Mouse (Mus musculus) adrenal gland, adult 18-20 months (tissue): ENCODE measurements at regions not wholly inside any gene's neighbourhood (a gene's known extent, or its start where the extent isn't known, plus 50 kb on each side); places are given as distances from the start of the nearest gene placed in this dataset.
"Not testable (repeated sequence)": the region's sequence is repeated elsewhere in the genome, so short reads cannot be mapped to it uniquely, and the experiment has no call there.

ENCODE experiments used
- DNase-seq, 2 experiments: peaks; one replicate each; pipeline ENCODE4 v3.0.0; 2021 to 2022; ENCODE audit warnings: low spot score in 2 of 2

DNA sequence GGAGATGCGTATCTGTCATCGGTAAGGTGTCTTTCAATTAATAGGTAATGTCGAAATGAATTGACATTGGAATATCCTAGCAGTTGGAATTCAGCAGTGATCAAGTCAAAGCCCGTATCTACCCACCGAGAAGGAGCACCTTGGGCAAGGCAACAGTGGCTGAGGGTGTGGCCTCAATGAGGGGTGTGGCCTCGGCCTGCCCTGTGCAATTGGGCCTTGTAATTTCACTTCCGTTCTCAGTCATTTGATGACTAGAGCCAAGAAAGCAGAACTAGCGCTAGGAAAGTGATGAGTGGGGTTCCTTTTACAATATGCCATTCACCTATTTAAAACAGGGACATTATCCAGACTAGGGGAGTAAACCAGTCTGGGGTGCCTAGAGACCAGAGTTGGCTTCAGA lies 77.6 kb downstream of the Elovl4 start:
- DNase-seq = no peak

DNA sequence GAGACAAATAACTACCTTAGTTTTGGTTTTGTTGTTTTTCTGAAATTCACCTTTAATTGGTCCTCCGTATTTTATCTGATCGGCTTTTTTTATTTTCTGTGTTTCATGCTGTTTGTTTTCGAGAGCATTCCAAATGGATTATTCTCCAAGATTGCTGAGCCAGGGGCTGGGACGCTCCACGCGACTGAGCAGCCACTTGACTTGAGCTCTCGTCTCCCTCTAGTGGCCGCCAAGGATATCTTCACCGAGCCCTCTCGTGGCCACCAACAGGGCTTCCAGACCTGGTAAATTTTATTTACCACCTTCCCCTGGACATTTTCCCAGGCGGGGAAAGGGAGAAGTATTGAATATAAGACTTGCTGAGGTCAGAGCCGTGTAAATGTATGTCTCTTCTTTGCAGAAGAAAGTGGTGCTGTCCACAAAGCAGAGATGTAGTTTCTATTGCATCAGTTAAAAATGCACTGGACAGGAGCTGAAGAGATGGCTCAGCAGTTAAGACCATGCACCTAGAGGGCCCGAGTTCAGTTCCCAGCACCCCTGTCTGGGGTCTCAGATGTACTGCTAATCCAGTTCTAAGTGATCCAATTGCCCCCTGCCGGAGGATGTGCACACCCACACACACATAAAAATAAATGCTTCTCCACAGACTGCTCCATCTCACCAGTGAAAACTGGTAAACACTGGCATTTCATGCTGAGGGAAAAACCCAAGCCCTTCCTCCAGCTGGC lies 78.5 kb downstream of the Elovl4 start:
- DNase-seq = peak; percentile 56

GRCm38 (mm10) chr9:83726979-83727378 lies 79.1 kb downstream of the Elovl4 start:
- no peak for DNase-seq

GRCm38 (mm10) chr9:83726105-83726504 lies 80.0 kb downstream of the Elovl4 start:
- peak in 1 of 2 experiments; percentile 28 for DNase-seq

GRCm38 (mm10) chr9:83725545-83725944 lies 80.5 kb downstream of the Elovl4 start:
- DNase-seq = no peak

- no peak for DNase-seq
These were observed 85.1 kb downstream of the Elovl4 start for GRCm38 (mm10) chr9:83720982-83721381.

DNA sequence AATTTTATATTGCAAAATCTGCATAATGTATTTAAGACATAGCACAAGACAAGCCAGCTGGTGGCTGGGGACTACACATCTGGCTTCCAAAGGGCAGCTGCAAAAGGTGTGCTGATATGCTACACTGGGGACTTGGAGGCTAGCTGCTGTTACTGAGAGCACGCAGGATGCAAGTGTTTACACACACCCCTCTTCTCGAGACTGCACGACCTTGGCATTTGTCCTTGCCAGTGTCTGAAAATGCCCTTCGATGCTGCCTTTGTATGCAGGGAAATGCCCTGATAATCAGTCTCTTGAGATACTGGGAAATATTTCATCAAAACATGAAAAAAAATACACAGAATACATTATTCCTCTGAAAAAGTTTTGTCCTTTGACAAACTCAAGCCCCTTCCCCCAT lies 86.3 kb downstream of the Elovl4 start:
- no peak for DNase-seq

GRCm38 (mm10) chr9:83718084-83718483 lies 88.0 kb downstream of the Elovl4 start:
- not testable (repeated sequence) for DNase-seq

DNA sequence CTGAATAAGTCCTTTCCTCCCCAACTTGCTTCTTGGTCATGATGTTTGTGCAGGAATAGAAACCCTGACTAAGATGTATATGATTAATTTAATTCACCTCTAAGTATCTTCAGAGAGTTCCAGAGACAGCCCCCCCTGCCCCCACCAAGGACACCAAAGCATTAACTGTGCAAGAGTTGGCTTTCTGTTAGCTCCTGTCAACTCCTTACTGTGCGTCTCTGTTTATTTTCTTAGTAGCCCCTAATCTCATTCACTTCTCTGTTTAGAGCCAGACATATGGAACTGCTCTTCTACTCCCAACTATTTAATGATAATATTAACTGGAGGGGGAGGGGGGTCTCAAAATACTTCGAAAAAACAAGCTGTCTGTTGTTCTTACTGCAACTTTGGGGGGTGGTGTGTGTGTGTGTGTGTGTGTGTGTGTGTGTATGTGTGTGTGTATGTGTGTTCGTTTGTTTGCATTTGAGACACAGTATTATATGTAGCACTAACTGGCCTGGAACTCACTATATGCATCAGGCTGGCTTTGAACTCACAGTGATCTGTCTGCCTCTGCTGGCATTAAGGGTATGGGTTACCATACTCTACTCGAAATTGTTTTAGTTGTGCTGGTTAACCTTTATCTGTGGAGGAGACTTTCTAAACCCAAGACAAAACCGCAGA lies 89.8 kb downstream of the Elovl4 start:
- DNase-seq = no peak

DNA sequence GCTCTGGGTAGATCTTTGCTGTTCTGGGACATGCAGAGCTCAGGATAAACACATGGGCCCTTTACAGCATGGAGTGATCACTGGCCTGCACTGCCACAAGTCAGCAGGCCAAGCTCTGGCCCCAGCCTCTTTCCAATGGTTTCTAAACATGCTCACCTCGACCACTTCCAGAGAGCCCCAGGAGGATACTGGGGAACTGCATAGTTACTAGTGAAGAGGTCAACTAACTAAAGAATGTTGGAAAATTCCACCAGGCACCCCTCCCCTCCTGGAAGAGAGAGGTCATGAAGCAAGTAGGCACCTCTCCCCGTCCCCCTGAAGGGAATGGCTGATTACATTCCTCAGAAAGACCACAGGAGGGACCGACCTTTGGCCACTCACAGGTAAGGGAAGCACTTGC lies 98.7 kb downstream of the Elovl4 start:
- DNase-seq = no peak

DNA sequence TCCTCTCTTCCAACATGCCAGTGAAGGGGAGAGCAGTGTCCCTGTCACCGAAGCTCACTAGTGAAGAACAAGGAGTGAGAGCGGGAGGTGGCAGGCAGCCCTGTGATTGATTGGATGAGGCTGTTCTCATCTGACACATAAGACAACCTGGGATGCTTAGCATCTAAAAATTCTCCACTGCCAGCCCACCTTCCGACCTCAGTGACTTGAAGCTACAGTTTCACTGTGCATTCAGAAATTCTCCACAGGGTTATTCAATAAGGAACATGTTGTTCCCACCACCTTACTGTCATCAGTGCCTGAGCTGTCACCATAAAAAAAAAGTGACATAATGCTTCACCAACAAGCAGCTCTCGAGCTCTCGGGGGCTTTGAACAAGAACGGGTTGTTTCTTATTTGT lies 100.0 kb downstream of the Elovl4 start:
- DNase-seq = no peak

- no peak for DNase-seq
These were observed 101.9 kb downstream of the Elovl4 start for GRCm38 (mm10) chr9:83704186-83704585.

DNA sequence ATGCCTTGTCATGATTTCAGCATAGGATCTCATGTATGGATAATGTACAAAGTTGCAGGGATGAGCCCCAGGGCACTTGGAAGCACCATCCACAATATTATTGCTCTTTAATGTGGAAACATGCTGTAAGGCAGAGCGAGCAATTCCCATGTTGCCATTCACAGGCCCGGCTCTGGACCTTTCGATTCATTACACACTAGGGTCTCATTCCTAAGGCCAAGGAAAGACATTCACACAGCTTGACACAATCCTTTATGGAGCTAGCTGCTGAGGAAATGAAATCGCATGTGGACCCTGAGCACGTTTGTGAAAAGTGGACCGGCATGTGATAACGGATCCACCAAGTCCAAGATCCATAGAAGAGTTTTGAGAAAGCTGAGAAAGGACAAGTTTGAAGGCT lies 105.2 kb downstream of the Elovl4 start:
- DNase-seq = no peak

DNA sequence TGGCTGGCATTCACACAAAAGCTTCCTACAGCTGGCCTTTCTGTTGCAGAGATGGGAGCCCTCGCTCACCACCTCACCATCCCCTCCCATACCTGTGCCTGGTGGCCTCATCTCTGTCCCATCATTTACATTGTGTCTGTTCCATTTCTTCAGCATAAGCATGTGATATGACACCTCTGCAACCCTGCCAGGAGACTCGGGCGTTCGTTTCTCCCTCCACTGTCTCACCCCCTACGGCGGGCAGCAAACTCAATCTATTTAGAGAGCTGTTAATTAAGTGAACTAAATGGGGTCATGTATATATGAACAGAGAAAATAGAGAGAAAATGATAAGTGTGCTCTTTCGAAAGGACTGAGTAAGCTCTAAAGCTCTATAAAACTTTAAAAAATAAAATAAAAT lies 106.0 kb downstream of the Elovl4 start:
- no peak for DNase-seq

GRCm38 (mm10) chr9:83691332-83692198 lies 114.5 kb downstream of the Elovl4 start:
- DNase-seq = peak; percentile 45 to 57
